Mouse (Mus musculus) layer of hippocampus, postnatal 10 days (tissue): ENCODE results near the gene Diablo. TPM values are rescaled to one million over a fixed set of nuclear protein-coding genes. Genes with fewer than 3 reads are reported as not detected.
"Not testable (repeated sequence)": the region's sequence is repeated elsewhere in the genome, so short reads cannot be mapped to it uniquely, and the experiment has no call there.

Source experiments
- DNase-seq, 2 experiments: peaks; one replicate each; pipeline ENCODE4 v3.0.0; 2021; ENCODE audit warnings: low spot score in 2 of 2
- long read RNA-seq: library from polyadenylated mRNA; stranded (forward); transcript quantifications from one replicate; pipeline ENCODE4 v2.0.0, GENCODE M21; 2023
- total RNA-seq, 2 experiments: library from RNA; stranded (reverse); gene quantifications; 2 replicates each; pipeline ENCODE4 v1.2.3; 2021

Gene Diablo
- total RNA-seq, result 10 to 100 TPM; 41.3 to 48.8 TPM
- long read RNA-seq, transcript Diablo-203 (6 exons, 1,576 nt), result major isoform, 74 of 90 reads
- long read RNA-seq, partial matches to known transcripts, result 6 of 90 reads
- long read RNA-seq, other reads (novel, unspliced or antisense), result 6 of 90 reads

- peak; percentile 97 to 98 for DNase-seq
These were observed at the start of gene Diablo for GRCm38 (mm10) chr5:123523692-123524392. Gene Diablo (minus strand): TSS chr5:123524176.

GRCm38 (mm10) chr5:123573362-123573761 is 49.4 kb upstream of the Diablo start:
- no peak for DNase-seq

GRCm38 (mm10) chr5:123572357-123573186 is 48.6 kb upstream of the Diablo start, which contains the start of gene Vps33a:
Gene Vps33a (minus strand): TSS chr5:123573038.
- peak; percentile 96 to 98 for DNase-seq

DNA sequence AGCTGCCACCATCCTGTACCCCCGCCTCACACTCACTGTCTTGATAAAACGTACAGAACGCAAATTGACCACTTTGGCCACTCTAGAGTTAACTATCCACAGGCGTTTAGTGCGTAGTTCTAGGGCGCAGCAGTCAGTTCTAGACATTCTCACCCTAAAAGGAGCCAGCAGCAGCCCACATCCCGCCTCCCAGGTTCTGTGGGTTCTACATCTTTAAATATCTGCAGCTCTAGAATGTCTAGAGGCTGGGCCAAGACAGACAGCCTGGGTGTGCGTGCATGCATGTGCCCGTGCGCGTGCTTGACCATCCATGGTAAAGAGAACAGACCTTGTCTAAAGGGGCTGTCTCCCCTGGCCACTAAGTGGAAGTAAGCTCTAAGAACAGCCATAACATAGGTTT is 37.2 kb upstream of the Diablo start:
- peak in 1 of 2 experiments; percentile 1 for DNase-seq

DNA sequence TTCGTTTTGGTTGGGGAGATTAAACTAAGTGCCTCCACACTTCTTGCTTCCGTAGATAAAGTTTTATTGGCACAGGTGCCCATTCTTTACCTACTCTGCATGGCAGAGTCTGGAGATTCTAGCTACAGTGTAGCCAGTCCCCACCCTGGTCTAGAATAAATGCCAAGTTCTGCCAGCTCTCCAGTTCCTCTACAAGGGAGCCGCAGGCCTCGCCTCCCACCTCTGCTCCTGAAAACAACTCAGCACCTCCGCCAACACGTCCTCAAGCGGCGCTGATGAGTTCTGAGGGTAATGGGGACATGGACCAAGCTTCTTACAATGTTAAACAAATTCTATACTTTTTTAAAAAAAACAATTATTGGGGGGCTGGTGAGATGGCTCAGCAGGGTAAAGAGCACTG is 35.6 kb upstream of the Diablo start:
- peak in 1 of 2 experiments; percentile 4 for DNase-seq

GRCm38 (mm10) chr5:123556451-123556850 is 32.5 kb upstream of the Diablo start:
- peak; percentile 62 to 74 for DNase-seq

GRCm38 (mm10) chr5:123555693-123556092 is 31.7 kb upstream of the Diablo start:
- DNase-seq, result peak in 1 of 2 experiments; percentile 5

GRCm38 (mm10) chr5:123533801-123534200 is 9.8 kb upstream of the Diablo start:
- peak in 1 of 2 experiments; percentile 5 for DNase-seq

GRCm38 (mm10) chr5:123530056-123530455 is 6.1 kb upstream of the Diablo start:
- DNase-seq, result peak; percentile 2 to 7

GRCm38 (mm10) chr5:123528641-123529040 is 4.7 kb upstream of the Diablo start:
- DNase-seq, result peak; percentile 1 to 7

DNA sequence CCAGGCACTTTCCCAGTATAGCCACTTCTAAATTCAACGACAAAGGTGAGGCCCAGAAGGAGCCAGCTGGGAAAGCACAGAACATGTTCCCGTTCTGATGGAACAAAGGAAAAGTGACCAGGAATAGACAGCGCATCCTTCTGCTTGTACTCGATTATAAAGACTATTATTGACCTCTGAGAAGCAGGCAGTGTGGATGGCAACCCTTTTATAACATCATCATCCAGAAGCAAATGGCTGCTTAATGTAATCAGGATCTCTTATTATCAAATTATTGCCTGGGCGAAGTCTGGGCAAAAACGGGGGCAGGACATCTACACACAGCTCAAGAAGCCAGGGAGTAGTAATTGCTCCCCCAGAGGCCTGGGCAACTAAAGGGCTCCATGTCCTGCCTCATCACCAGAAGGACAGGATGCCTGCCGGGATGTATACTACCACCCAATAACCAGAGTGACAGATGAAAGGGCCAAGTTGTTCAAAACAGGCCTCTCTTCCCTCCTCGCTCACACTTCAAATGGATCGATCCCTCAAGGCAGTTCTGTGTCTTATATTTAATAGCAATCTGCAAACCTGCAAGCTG is 2.0 kb upstream of the Diablo start:
- peak; percentile 1 to 5 for DNase-seq

- peak; percentile 3 to 7 for DNase-seq
These were observed 1.3 kb upstream of the Diablo start, which contains the start of gene Gm49027 for GRCm38 (mm10) chr5:123525281-123525680. Gene Gm49027 (minus strand): TSS chr5:123525488.

GRCm38 (mm10) chr5:123524393-123524750 is 396 bp upstream of the Diablo start:
- DNase-seq, result no peak

DNA sequence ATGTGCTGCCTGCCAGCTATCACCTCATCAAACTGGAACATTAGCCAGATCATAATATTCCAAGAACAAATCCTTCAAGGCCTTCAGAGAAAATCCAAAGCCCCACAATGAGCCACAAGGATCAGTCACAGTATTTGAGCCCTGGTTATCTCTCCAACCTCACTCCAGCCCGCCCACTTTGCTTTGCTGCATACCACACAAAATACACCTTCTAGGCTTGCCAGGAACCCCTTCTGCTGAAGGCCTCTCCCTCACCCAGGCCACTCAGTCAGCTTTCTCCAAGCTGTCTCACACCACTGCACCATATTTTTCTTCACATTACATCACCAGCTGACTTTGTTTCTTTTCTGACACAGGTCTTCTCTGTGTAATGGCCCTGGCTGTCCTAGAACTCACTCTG is 1.8 kb downstream of the Diablo start:
- no peak for DNase-seq

GRCm38 (mm10) chr5:123521621-123522020 is 2.4 kb downstream of the Diablo start:
- DNase-seq, result no peak

DNA sequence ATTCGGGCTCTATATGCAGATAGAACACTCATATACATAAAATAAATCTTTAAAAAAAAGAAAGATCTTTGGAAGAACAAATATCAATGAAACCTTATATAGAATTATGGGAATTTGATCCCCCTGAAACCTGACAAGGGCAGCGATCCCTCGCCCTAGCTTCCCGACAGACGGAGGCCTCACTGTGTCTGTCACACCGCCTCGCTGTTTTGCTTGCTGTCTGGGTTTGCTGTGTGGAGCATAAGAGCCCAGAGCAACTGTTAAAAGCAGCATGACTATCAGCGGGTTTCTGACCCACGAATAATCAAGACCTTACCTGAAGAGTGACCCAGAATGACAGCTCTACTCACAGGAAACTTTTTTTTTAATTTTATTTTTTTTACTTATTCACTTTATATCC is 3.3 kb downstream of the Diablo start:
- DNase-seq, result peak in 1 of 2 experiments; percentile 4

- DNase-seq, result no peak
These were observed 9.1 kb downstream of the Diablo start for GRCm38 (mm10) chr5:123514871-123515270.

DNA sequence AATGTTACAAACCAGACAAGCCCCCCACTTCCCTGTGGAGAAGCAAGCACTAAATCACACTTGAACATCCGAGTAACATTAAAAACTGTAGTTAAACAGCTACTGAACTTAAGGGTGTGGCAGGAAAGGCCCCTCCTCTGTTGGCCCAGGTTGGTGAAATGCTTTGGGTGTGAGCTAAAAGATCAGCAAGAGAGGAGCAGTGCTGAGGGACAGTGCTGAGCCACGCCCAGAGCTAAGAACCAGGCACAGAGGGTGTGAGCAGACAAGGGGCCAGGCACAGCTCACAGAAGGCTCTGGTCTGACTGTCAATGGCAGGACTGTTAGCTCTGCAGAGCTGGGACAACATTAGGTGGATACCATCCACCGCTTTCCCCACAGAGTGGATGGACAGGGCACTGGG is 11.9 kb downstream of the Diablo start:
- no peak for DNase-seq

DNA sequence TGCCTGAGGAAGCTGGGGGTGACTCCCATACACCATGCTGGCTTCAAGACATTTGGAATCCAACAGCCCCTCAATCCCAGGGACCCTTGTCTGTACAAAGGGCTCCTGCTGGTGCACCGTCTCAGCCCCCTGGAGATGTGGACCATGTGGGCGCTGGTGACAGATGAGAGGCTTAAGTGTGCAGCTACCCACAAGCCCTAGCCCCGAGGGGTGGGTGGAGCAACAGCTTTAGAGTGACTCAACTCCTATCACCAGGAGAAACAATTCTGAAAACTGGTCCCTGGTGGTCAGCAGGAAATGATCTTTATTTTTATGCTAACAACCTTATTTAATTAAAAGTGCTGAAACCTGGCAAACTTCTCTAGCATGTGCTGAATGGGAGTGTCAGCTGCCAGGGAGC is 12.6 kb downstream of the Diablo start:
- DNase-seq, result not testable (repeated sequence)

GRCm38 (mm10) chr5:123510160-123510559 is 13.8 kb downstream of the Diablo start, which contains the start of gene B3gnt4:
Gene B3gnt4 (plus strand): TSS chr5:123510460.
- DNase-seq, result no peak

DNA sequence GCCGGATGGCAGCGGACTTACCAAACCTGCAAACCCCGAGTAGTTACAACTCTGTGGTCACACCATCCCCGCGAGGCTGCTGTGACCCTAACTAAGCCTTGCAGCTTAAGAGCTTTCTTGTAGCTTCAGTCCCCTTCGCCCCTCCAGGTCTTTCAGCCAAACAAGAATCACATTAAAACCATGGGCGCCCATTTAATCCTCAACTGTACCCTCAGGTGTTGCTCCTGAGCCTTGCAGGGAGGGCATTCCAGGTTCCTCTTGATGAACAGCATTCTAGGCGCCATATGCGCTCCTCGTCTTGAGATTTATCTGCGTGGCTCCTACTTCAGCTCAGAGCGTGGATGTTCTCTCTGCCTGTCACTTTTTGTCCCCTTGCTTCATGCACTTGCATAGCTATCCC is 15.1 kb downstream of the Diablo start:
- DNase-seq, result no peak
